Mouse (Mus musculus): Measurements from ENCODE around the gene Tnfrsf14. TPM values are rescaled to one million over a fixed set of nuclear protein-coding genes. Genes with fewer than 3 reads are reported as not detected.
A peak's percentile ranks its signal among the peaks of the same experiment; 100 is the strongest.

Gene Tnfrsf14
- polyA plus RNA-seq, 1 experiment from 2014 or later: 1.0 TPM

DNA sequence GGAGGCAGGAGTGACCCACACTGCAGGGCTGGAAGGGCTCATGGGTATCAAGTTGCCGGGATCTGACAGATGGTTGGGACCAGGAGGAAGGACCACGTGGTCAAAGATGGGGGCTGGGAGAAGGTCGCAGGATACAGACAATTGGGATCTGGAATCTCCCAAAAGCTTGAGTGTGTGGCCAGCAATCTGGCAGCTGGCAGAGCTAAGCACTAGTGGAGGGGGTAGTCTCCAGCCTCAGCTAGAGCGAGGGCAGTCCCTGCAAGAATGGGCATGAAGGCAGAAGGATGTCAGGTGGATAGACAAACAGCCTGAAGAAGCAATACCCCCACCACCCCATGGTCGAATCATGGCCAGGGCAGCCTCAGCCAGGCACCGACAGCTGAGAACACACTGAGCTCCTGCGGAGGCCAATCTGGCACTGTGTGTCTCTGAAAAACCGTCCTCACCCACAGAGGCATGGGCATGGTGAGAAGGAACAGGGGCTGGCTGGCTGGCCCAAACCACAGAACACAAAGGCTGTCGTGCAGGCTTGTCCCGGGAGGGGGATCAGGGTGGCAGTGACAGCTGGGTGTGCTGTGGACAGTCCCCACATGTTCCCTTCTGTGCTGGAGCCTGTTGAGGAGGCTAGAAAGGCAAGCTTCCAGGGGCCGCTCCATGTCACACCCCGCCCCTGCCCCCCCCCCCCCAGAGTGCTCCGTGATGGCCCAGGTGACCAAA is 41.3 kb downstream of the Tnfrsf14 start:
- WGBS: 78% methylated on average over 13 of the region's 13 CpGs
- Histone ChIP-seq H3K4me2 (replicated peaks; ENCODE audit: low read depth, low read length) (no peak overlapping the region), H3K9ac (ENCODE audit: low read depth, low read length) (no peak overlapping the region), H3K4me3 (ENCODE audit: low read depth, low read length) (no peak overlapping the region), H3K36me3 (ENCODE audit: control insufficient read depth, insufficient read depth, low read length) (no peaks in the 10 kb centered on the region), H3K27me3 (ENCODE audit: control insufficient read depth, insufficient read depth, low read length) (no peaks in the 10 kb centered on the region), H3K27ac (ENCODE audit: low read depth, low read length) (0 out of 2 replicates have a peak overlapping the region, but pooled peaks have one; percentile 17), H3K4me1 (replicated peaks; ENCODE audit: control insufficient read depth, insufficient read depth, low read length) (no peaks in the 10 kb centered on the region), H3K9me3 (ENCODE audit: control insufficient read depth, low read length) (no peaks in the 10 kb centered on the region)
- ATAC-seq (ENCODE audit: low FRiP score) (no peak), DNase-seq (ENCODE audit: low spot score) (no peak)

DNA sequence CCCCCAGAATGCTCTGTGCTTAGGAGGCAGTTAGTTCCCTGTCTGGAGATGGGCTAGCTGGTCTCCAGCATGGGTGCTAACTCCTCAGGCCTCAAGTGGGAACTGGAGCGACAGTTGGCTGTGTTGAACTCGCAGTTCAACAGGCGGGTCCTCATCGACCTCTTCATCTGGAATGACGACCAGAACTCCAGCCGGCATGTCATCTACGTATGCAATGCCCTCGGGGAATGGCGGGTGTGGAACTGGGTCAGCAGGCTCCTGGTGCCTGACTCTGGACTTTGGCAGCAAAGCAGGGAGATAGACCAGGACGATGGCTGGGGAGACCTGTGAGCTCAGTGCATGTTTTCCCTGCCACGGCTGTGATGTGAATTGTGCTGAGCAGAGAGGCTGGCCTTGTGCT is 42.9 kb downstream of the Tnfrsf14 start:
- H3K4me3 ChIP-seq (ENCODE audit: low read depth, low read length): no peak overlapping the region
- no peak overlapping the region for H3K4me2 ChIP-seq (replicated peaks; ENCODE audit: low read depth, low read length)
- ATAC-seq (ENCODE audit: low FRiP score) (no peak), DNase-seq (ENCODE audit: low spot score) (no peak)
- 88% methylated on average over 11 of the region's 11 CpGs for WGBS
- H3K9ac ChIP-seq (ENCODE audit: low read depth, low read length): no peak overlapping the region
- no peaks in the 10 kb centered on the region for H3K27me3 ChIP-seq (ENCODE audit: control insufficient read depth, insufficient read depth, low read length)
- no peak overlapping the region for H3K27ac ChIP-seq (ENCODE audit: low read depth, low read length)
- H3K4me1 ChIP-seq (replicated peaks; ENCODE audit: control insufficient read depth, insufficient read depth, low read length): no peaks in the 10 kb centered on the region
- no peaks in the 10 kb centered on the region for H3K9me3 ChIP-seq (ENCODE audit: control insufficient read depth, low read length)
- no peaks in the 10 kb centered on the region for H3K36me3 ChIP-seq (ENCODE audit: control insufficient read depth, insufficient read depth, low read length)

DNA sequence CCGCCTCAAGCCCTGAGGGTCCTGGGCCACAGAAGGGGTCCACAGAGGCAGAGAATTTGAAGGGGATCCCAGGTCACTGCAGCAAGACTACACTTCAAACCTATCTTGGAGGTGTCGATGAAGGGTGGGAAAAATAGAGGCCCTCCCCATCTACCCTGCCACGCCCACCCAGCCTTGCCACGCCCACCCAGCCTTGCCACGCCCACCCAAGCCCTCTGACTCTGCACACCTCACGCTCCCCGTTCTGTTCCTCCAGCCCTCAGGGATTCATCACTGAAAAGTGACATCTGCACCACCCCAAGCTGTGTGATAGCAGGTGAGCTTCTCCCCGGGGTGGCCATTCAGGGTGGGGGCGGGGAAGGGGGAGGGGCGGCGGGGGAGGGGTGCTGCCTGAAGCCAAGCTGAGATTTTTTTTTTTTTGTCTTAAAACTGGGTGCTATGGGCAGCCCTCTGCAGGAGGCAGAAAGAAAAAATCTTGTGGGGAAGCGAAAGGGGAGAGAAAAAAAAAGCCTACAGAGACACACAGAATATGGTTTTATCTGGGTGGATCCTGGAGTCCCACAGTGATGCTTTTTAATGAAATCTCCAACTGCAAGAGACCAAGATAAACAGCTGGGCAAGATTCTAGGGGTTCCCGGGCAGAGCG is 46.2 kb downstream of the Tnfrsf14 start:
- Histone ChIP-seq H3K27me3 (ENCODE audit: control insufficient read depth, insufficient read depth, low read length) (no peaks in the 10 kb centered on the region), H3K4me2 (replicated peaks; ENCODE audit: low read depth, low read length) (no peak overlapping the region), H3K4me1 (replicated peaks; ENCODE audit: control insufficient read depth, insufficient read depth, low read length) (no peaks in the 10 kb centered on the region), H3K9me3 (ENCODE audit: control insufficient read depth, low read length) (no peaks in the 10 kb centered on the region), H3K27ac (ENCODE audit: low read depth, low read length) (no peak overlapping the region), H3K36me3 (ENCODE audit: control insufficient read depth, insufficient read depth, low read length) (no peaks in the 10 kb centered on the region), H3K4me3 (ENCODE audit: low read depth, low read length) (no peak overlapping the region), H3K9ac (ENCODE audit: low read depth, low read length) (no peak overlapping the region)
- no peak for ATAC-seq (ENCODE audit: low FRiP score)
- WGBS: 30% methylated on average over 12 of the region's 14 CpGs
- DNase-seq (ENCODE audit: low spot score): no peak

DNA sequence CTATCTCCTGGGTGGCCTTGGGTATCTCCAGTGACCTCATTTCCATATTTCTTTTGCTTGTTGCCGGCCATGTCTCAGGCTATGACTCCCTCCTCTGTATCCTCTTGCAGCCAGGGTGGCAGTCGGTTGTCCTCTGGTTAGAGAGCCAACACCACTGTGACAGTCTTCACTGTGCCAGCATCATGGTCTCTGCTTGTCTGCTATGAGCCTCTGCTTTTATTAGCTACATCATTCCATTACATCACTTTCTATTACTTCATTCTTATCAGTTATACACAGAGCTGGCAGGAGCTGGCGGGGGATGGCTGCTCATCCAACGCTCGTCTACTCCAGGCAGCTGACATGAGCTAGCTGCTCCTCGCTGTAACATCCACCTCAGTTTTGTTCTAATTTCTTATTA is 47.6 kb downstream of the Tnfrsf14 start:
- 84% methylated on average over 6 of the region's 6 CpGs for WGBS
- Histone ChIP-seq H3K27me3 (ENCODE audit: control insufficient read depth, insufficient read depth, low read length) (no peaks in the 10 kb centered on the region), H3K36me3 (ENCODE audit: control insufficient read depth, insufficient read depth, low read length) (no peaks in the 10 kb centered on the region), H3K27ac (ENCODE audit: low read depth, low read length) (no peak overlapping the region), H3K9ac (ENCODE audit: low read depth, low read length) (no peak overlapping the region), H3K9me3 (ENCODE audit: control insufficient read depth, low read length) (no peaks in the 10 kb centered on the region), H3K4me3 (ENCODE audit: low read depth, low read length) (no peak overlapping the region), H3K4me1 (replicated peaks; ENCODE audit: control insufficient read depth, insufficient read depth, low read length) (no peaks in the 10 kb centered on the region), H3K4me2 (replicated peaks; ENCODE audit: low read depth, low read length) (no peak overlapping the region)
- DNase-seq (ENCODE audit: low spot score): no peak
- ATAC-seq (ENCODE audit: low FRiP score): no peak

DNA sequence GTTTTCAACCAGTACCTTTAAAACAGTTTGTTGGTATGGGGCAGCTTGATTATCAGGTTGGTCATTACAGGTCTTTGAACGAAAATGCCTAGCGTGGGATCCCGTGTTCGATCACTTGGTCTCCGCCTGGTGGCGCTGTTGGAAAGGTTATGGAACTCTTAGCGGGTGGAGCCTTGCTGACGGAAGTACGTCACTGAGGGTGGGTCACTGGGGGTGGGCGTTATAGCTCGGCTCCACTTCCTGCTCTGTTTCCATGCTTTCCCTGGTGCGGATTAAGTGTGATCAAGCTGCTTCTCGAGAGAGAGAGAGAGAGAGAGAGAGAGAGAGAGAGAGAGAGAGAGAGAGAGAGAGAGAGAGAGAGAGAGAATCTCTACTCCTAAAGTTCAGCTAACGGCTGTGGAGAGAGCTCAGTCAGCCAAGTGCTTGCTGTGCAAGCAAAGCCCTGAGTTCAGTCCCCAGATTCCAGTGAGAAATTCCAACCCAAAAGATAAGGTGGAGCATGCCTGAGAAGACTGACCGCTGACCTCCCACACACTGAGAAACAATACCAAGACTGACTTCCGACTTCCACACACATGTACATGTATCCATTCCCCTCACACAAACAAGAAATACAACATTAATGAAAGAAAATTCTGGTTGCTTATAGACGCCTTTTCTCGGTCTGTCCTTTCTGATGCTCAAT is 50.4 kb downstream of the Tnfrsf14 start:
- Histone ChIP-seq H3K9me3 (ENCODE audit: control insufficient read depth, low read length) (no peaks in the 10 kb centered on the region), H3K36me3 (ENCODE audit: control insufficient read depth, insufficient read depth, low read length) (no peaks in the 10 kb centered on the region), H3K27ac (ENCODE audit: low read depth, low read length) (no peak overlapping the region), H3K9ac (ENCODE audit: low read depth, low read length) (peak overlapping the region; percentile 32; the same call in 1 of the 2 replicates), H3K4me1 (replicated peaks; ENCODE audit: control insufficient read depth, insufficient read depth, low read length) (no peaks in the 10 kb centered on the region), H3K27me3 (ENCODE audit: control insufficient read depth, insufficient read depth, low read length) (no peaks in the 10 kb centered on the region), H3K4me2 (replicated peaks; ENCODE audit: low read depth, low read length) (peak overlapping the region; percentile 43), H3K4me3 (ENCODE audit: low read depth, low read length) (peak overlapping the region; percentile 17)
- DNase-seq (ENCODE audit: low spot score) (peak; percentile 99), ATAC-seq (ENCODE audit: low FRiP score) (peak; percentile 94)
- WGBS: 12% methylated on average over 17 of the region's 18 CpGs

DNA sequence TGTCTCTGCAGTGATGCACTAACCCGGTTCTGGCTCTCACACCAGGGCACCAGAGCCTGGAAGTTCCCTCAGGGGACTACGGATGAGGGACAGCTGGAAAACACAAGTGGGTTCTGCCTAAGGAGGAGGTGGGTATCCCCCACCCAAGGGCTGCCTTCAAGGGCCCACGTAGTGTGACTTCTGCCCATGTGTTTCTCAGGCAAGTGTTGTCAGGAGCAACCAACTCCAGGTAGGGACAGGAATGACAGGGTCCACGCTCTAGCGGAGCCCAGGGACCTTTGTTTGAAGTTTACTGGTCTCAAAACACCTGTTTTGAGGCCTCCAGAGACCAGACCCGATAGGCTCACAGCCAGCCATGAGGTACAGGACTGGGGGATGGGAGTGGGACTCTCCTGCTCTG is 55.2 kb downstream of the Tnfrsf14 start:
- Histone ChIP-seq H3K4me1 (replicated peaks; ENCODE audit: control insufficient read depth, insufficient read depth, low read length) (peaks cover 5% of the 10 kb centered on the region; the same call in 1 of the 2 replicates), H3K4me3 (ENCODE audit: low read depth, low read length) (no peak overlapping the region), H3K27ac (ENCODE audit: low read depth, low read length) (no peak overlapping the region), H3K9me3 (ENCODE audit: control insufficient read depth, low read length) (no peaks in the 10 kb centered on the region), H3K9ac (ENCODE audit: low read depth, low read length) (no peak overlapping the region), H3K36me3 (ENCODE audit: control insufficient read depth, insufficient read depth, low read length) (no peaks in the 10 kb centered on the region), H3K4me2 (replicated peaks; ENCODE audit: low read depth, low read length) (no peak overlapping the region), H3K27me3 (ENCODE audit: control insufficient read depth, insufficient read depth, low read length) (0 out of 2 replicates have a peak, but pooled peaks cover 2% of the 10 kb centered on the region)
- no peak for DNase-seq (ENCODE audit: low spot score)
- WGBS: 76% methylated on average over 6 of the region's 6 CpGs
- ATAC-seq (ENCODE audit: low FRiP score): no peak

Other genes with a start within 250 kb of the Tnfrsf14 start
- 0.09 and 0.32 TPM in 2 replicates for gene Ttc34, start 91.1 kb downstream of the Tnfrsf14 start, polyA plus RNA-seq (2014; fragmentation: Nextera tagmentation; extraction: Ambion mirVana)
- 0.48 and 0.56 TPM in 2 replicates for gene Mmel1, start 59.0 kb downstream of the Tnfrsf14 start, polyA plus RNA-seq (2014; fragmentation: Nextera tagmentation; extraction: Ambion mirVana)
- 39.8 and 41.4 TPM in 2 replicates for gene Fam213b, start 29.4 kb downstream of the Tnfrsf14 start, polyA plus RNA-seq (2014; fragmentation: Nextera tagmentation; extraction: Ambion mirVana)
- 159 and 269 TPM in 2 replicates for gene Hes5, start 32.4 kb upstream of the Tnfrsf14 start, polyA plus RNA-seq (2014; fragmentation: Nextera tagmentation; extraction: Ambion mirVana)
- gene Pank4, start 35.6 kb upstream of the Tnfrsf14 start, polyA plus RNA-seq (2014; fragmentation: Nextera tagmentation; extraction: Ambion mirVana): 31.5 and 37.4 TPM in 2 replicates
- 1.5 and 2.1 TPM in 2 replicates for gene Plch2, start 128.2 kb upstream of the Tnfrsf14 start, polyA plus RNA-seq (2014; fragmentation: Nextera tagmentation; extraction: Ambion mirVana)
- gene Pex10, start 138.5 kb upstream of the Tnfrsf14 start, polyA plus RNA-seq (2014; fragmentation: Nextera tagmentation; extraction: Ambion mirVana): 5.6 and 7.8 TPM in 2 replicates
- 156 and 166 TPM in 2 replicates for gene Rer1, start 157.8 kb upstream of the Tnfrsf14 start, polyA plus RNA-seq (2014; fragmentation: Nextera tagmentation; extraction: Ambion mirVana)
- gene Morn1, start 158.0 kb upstream of the Tnfrsf14 start, polyA plus RNA-seq (2014; fragmentation: Nextera tagmentation; extraction: Ambion mirVana): 3.3 and 4.2 TPM in 2 replicates